Mouse (Mus musculus): ENCODE results near the gene Gm20388.

DNA sequence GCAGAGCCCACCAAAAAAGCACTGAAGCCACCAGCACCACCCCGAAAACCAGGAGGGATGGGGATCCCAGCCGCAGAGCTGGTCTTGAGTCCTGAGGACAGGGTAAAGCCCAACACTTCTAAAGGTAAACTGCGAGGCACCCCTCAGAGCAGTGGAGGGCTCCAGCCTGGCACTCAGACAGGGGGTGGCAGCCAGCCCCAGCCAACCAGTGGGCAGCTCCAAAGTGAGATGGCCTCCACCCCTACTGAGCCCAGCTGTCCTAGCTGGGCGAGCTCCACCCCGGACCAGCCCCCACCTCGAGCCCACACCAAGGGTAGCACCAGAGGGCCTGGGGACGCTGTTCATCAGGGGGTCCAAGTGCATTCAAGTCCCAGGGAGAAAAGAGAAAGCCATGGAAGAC, 2359.9 kb downstream of the Gm20388 start:
- TF ChIP-seq EP300 (IDR thresholded peaks at IDR 0.05; ENCODE audit: low read depth) = no peak
- TF ChIP-seq CTCF (IDR thresholded peaks at IDR 0.05; ENCODE audit: low read depth) = no peak
